Mouse (Mus musculus) lung, postnatal 0 days (tissue): ENCODE measurements around the gene Rbm34.

Source experiments
- CTCF ChIP-seq: IDR thresholded peaks from 2 replicates; pipeline ENCODE4 v1.5.1; 2016; ENCODE audit warnings: antibody characterized with exemption, mild to moderate bottlenecking
- EP300 ChIP-seq: IDR thresholded peaks from 2 replicates; pipeline ENCODE4 v1.6.1; 2016; ENCODE audit warnings: antibody characterized with exemption, mild to moderate bottlenecking, control low read depth

DNA sequence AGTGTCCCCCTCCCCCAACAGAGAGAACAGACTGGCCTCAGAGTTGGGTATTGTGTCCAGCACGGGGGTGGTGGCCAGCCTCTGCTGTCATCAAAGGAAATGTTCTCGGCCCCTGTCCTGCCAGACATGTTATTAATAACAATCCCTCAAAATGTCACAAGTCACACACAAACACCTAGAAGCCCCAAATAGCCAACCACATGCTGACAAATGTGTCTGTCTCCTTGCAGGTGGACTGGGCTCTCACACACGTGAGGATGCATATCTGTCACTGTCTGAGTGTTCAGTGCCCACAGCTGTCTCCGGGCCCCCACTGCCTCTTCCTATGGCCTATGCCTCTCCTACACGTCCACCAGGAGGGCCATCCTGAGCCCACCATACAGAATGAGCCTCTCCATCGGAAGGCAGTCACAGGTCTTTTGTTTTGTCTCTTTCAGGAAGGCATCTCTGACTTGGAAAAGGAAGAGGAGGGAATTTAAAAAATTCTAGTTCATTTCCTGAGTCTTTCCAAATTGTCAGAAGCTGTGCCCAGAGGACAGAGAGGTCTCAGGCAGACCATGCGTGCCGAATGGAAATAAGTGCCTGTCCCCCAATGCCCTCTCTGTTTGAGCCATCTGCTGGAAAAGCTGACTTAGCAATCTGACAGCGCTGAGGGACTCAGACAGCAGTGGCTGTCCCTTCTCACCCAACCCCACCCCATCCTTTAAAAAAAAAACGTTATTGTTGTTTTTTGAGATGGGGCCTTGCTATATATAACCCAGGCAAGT lies 56.1 kb downstream of the Rbm34 start:
- TF ChIP-seq CTCF (no peak), EP300 (no peak)
